Mouse (Mus musculus): ENCODE results near the gene Gm20747. TPM values are rescaled to one million over a fixed set of nuclear protein-coding genes. Genes with fewer than 3 reads are reported as not detected.
"Not testable (repeated sequence)": the region's sequence is repeated elsewhere in the genome, so short reads cannot be mapped to it uniquely, and the experiment has no call there.

The Gm20747 gene
- total RNA-seq (2014; rRNA removed) = not detected in 2 replicates
- polyA plus RNA-seq (2015; fragmentation: Nextera tagmentation; extraction: Ambion mirVana) = not detected in 2 replicates

DNA sequence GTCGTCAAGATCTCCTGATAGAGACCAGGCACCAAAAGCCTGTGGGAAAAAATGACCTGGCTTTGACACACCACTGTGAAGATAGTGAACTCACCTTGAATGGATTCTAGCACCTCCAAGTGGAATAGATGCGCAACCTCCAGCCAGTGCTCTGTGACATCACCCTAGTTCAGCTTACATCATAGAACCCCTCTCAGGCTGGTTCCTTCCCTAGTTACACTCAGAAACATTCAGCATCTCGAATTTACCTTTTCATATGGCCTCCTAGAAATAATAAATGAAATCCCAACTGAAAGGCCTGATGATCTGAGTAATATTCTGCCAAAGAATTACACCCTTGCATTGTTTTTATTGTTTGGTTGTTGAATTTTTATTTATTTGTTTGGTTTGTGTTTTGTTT lies at the start of gene Gm20747:
Gm20747 (minus strand) TSS at position 101 of the 400 bp plus-strand sequence.
- H3K4me1 ChIP-seq (ENCODE audit: insufficient read depth, low read length); H3K36me3 ChIP-seq (ENCODE audit: insufficient read depth, low read length); H3K27ac ChIP-seq; H3K9me3 ChIP-seq (ENCODE audit: low read length); ATAC-seq; H3K9ac ChIP-seq (replicated peaks; ENCODE audit: low read length); H3K27me3 ChIP-seq (ENCODE audit: insufficient read depth, low read length); H3K4me3 ChIP-seq (ENCODE audit: low read length); DNase-seq (ENCODE audit: low spot score); H3K4me2 ChIP-seq (ENCODE audit: low read depth, low read length): not testable (repeated sequence)
- WGBS = no CpG with 5 or more reads among the region's 3 CpGs
